Mouse (Mus musculus): ENCODE measurements around the gene Sctr.

Sctr gene

GRCm38 (mm10) chr1:120111766-120112165 lies 105.1 kb downstream of the Sctr start:
- no peak for DNase-seq

DNA sequence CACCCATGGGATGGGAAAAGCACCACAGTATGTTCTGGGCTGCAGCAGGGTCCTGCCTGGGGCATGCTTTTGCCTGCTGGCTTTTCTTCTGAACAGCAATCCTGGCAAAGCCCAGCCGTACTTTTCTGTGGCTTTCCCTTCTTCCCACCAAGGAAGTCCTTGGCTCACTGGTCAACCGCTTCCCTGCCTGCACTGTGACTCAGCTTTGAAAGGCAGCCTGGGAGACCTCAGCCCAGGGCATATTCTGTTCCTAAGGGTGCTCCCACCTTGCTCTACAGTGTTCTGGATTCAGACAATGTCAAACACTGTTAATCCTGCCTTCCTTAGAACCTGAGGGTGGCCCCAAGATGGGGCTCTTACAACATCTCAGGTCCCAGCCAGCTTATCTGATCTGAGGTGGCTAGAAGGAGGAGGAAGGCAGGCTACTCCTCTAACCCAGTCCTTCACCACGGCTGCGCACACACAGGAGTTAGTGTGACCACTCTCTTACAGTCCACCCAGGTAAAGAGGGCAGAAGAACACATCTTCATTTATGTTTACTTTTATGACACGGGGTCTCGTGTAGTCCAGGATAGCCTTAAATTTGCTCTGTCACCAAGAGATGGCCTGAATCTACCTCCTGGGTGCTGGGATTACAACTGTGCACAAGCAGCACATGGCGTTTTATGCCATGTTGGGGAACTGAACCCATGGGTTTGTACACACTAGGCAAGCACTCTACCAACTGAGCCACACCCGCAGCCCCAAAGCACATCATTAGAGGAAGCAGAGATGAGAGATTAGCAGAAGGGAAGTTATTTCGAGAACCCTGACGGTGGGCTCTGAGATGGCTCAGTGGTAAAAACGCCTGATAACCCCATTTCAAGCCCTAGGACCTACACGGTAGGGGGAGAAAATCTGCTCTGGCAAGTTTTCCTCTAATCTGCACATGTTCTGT lies 105.8 kb downstream of the Sctr start:
- no peak for DNase-seq

All from thymus, postnatal 14 days (tissue).